Mouse (Mus musculus): Measurements from ENCODE around the gene Fam102b. TPM values are rescaled to one million over a fixed set of nuclear protein-coding genes. Genes with fewer than 3 reads are reported as not detected.
A peak's percentile ranks its signal among the peaks of the same experiment; 100 is the strongest.

Fam102b gene
- polyA plus RNA-seq (2015; fragmentation: Nextera tagmentation; extraction: Ambion mirVana): 24.4 and 34.6 TPM in 2 replicates

DNA sequence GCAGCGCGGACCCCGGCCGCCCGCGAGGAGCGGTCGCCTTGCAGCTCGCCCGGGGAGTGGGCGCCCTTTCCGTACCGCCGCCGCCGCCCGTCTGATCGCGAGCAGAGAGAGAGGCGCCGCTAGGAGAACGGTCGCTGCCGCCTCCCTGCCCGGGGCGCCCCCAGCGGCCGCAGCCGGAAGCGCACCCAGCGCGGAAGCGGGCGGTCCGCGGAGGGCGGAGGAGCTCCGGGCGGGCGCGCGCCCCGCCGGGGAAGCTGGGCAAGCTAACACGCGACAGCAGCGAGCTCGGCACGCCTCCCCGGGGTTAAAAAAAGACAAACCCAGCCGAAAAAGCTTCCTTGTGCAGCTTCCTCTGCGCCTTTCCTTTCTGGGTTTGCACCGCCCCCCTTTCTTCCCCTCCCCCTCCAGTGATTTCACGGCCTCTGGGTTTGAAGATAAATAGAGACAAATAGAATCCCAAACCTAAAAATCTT lies at the start of gene Fam102b:
Gene Fam102b (minus strand): TSS at position 93 of the 473 bp plus-strand sequence.
- H3K9ac ChIP-seq: peak within 1 kb of the TSS; percentile 95
- H3K27me3 ChIP-seq: no peaks in the 10 kb centered on the region
- no peaks in the 10 kb centered on the region for H3K36me3 ChIP-seq
- H3K27ac ChIP-seq (replicated peaks): peak within 1 kb of the TSS; percentile 90
- peaks cover 36% of the 10 kb centered on the region for H3K4me1 ChIP-seq (replicated peaks)
- peak within 1 kb of the TSS; percentile 75 for H3K4me3 ChIP-seq
- ATAC-seq (ENCODE audit: low read depth): peak; percentile 86
- under 1% methylated on average over 37 of the region's 54 CpGs for WGBS
- H3K4me2 ChIP-seq: peak within 1 kb of the TSS; percentile 75
- no peaks in the 10 kb centered on the region for H3K9me3 ChIP-seq

DNA sequence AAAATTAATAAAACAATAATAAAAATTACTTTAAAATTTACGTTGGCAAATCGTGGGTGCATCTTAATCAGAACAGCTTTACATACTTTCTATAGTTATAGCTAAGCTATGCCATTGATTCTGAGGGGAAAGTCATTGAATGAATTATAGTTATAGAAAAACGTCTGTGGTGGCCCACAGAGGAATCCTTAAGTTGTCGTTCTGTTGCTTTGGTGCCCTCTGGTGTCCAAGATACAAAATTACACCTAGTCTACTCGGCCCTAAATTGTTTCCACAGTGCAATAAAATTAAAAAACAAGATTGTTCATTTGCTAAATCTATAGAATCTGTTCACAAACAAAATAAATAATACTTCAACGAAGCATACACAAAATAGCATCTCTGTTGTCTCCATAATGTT lies 35.6 kb upstream of the Fam102b start:
- H3K36me3 ChIP-seq: no peaks in the 10 kb centered on the region
- H3K4me3 ChIP-seq: no peak overlapping the region
- H3K27me3 ChIP-seq: no peaks in the 10 kb centered on the region
- 2% methylated on average over 6 of the region's 6 CpGs for WGBS
- H3K9ac ChIP-seq: no peak overlapping the region
- H3K9me3 ChIP-seq: no peaks in the 10 kb centered on the region
- peak; percentile 32; the same call in 1 of the 2 replicates for ATAC-seq (ENCODE audit: low read depth)
- no peaks in the 10 kb centered on the region for H3K4me1 ChIP-seq (replicated peaks)
- no peak overlapping the region for H3K4me2 ChIP-seq
- H3K27ac ChIP-seq (replicated peaks): no peak overlapping the region

DNA sequence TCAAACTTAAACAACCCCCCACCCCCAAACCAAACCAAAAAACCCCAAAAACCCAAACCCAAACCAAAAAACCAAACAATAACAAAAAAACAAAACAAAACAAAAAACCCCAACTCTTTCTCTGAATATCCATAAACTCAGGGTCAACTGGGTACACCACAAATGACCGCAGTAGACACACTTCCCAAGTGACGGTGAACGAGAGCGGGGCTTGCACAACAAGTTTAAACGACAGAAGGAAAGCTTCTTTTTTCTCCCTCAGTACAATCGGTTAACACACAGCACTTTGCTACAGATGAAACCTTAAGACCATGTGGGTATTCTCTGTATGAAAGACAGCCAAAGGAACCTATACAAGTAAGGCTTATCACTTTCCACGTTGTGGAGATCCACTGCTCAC lies 35.0 kb upstream of the Fam102b start:
- Histone ChIP-seq H3K4me1 (replicated peaks) (no peaks in the 10 kb centered on the region), H3K9me3 (no peaks in the 10 kb centered on the region), H3K4me3 (no peak overlapping the region), H3K27me3 (no peaks in the 10 kb centered on the region), H3K36me3 (no peaks in the 10 kb centered on the region), H3K4me2 (no peak overlapping the region), H3K27ac (replicated peaks) (no peak overlapping the region), H3K9ac (no peak overlapping the region)
- no peak for ATAC-seq (ENCODE audit: low read depth)
- WGBS: 73% methylated on average over 7 of the region's 7 CpGs

DNA sequence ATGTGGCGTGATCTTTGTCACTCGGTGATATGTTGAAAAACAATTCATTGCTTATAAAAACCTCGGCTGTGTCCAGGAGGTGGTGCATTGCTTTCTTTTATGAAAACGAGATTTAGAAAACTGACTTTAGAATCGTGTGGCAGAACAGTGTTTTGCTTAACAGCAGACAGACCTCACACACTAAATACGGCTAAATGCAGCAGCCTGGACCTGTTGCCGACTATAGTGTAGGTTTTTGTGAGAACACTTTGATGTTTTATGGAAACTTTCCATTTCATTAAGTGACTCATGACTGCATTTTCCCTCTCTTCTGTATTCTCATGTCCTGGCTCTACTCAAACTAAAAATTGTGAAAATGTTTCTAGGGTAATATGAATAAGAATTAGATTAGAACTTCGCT lies 32.5 kb upstream of the Fam102b start:
- Histone ChIP-seq H3K4me1 (replicated peaks) (no peaks in the 10 kb centered on the region), H3K4me3 (no peak overlapping the region), H3K36me3 (no peaks in the 10 kb centered on the region), H3K27me3 (no peaks in the 10 kb centered on the region), H3K9ac (no peak overlapping the region), H3K4me2 (no peak overlapping the region), H3K27ac (replicated peaks) (no peak overlapping the region), H3K9me3 (no peaks in the 10 kb centered on the region)
- WGBS: 81% methylated on average over 8 of the region's 8 CpGs
- ATAC-seq (ENCODE audit: low read depth): no peak

- Histone ChIP-seq H3K27ac (replicated peaks) (0 out of 2 replicates have a peak overlapping the region, but pooled peaks have one; percentile 23), H3K36me3 (no peaks in the 10 kb centered on the region), H3K9me3 (no peaks in the 10 kb centered on the region), H3K4me1 (replicated peaks) (peaks cover 19% of the 10 kb centered on the region), H3K4me2 (no peak overlapping the region), H3K4me3 (no peak overlapping the region), H3K27me3 (no peaks in the 10 kb centered on the region), H3K9ac (no peak overlapping the region)
- WGBS: 86% methylated on average over 6 of the region's 6 CpGs
- ATAC-seq (ENCODE audit: low read depth): no peak
Measured at GRCm38 (mm10) chr3:109051946-109052331, 24.5 kb upstream of the Fam102b start.

DNA sequence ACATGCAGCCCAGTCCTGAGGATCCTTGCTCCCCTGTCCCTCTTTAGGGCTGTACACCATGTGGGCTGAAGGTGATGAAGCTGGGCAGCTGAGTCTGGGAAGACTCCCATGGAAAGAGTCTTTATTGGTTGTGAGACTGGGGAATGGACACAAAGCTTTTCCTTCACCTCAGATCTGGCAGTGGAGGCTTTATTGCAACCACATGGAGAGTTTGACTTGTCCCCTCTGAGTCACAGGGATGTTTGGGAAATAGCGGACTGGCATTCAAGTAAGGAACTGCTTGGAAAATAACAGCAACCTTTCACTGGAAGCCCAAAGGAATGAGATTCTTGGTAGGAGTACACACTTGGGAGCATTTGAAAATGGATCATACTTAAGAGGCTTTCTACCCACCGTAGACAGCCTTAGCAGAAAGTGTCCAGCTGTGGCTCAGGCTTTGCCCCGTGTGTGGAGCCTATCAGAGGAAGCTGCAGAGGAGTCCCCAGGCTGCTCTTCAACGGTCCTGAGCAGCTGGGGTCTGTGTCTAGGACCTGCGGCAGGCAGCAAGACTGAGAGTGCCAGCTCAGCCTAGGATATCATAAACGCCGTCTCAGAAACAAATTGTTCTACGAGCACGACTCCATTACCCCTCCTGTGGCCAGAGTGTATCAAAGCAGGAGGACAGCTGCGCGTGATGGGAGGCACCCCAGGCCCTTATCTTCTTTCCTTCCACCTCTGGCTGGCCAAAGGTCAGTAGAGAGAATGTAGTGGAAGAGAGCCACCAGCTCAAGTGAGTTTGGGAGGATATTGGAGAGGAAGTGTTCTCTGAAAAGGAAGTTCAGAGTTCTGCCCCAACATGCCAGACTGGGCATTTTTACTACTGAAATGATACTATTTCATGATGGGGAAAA lies 23.9 kb upstream of the Fam102b start:
- ATAC-seq (ENCODE audit: low read depth): peak; percentile 65; the same call in 1 of the 2 replicates
- Histone ChIP-seq H3K4me2 (no peak overlapping the region), H3K4me1 (replicated peaks) (peaks cover 19% of the 10 kb centered on the region), H3K36me3 (no peaks in the 10 kb centered on the region), H3K9ac (no peak overlapping the region), H3K9me3 (no peaks in the 10 kb centered on the region), H3K27ac (replicated peaks) (peak overlapping the region; percentile 23; the same call in 1 of the 2 replicates), H3K4me3 (no peak overlapping the region), H3K27me3 (no peaks in the 10 kb centered on the region)
- WGBS: 48% methylated on average over 11 of the region's 11 CpGs

- no peaks in the 10 kb centered on the region for H3K9me3 ChIP-seq
- ATAC-seq (ENCODE audit: low read depth): 0 out of 2 replicates have a peak, but pooled peaks have one; percentile 11
- H3K36me3 ChIP-seq: no peaks in the 10 kb centered on the region
- H3K4me1 ChIP-seq (replicated peaks): peaks cover 19% of the 10 kb centered on the region
- no peak overlapping the region for H3K4me2 ChIP-seq
- H3K27me3 ChIP-seq: no peaks in the 10 kb centered on the region
- H3K9ac ChIP-seq: no peak overlapping the region
- 46% methylated on average over 6 of the region's 6 CpGs for WGBS
- no peak overlapping the region for H3K27ac ChIP-seq (replicated peaks)
- no peak overlapping the region for H3K4me3 ChIP-seq
Measured at GRCm38 (mm10) chr3:109047707-109048283, 20.4 kb upstream of the Fam102b start.

DNA sequence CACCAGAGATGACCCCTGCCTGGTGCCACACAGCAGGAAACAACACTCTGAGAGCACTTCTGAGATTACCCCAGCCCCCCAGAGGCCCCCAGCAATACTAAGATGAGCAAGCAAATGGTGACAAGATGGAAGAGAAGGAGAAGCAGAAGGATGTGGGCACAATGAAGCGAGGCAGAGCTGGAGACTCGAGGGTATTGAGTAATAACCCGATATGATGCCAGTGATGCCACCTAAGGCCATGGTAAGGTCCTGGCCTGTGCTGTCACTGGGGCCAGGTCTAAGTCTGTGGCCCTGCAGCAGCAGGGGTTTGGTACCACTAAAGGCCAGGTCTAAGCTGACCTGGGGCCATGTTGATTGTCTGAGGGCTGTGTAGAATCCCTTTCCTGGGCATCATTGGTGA lies 19.0 kb upstream of the Fam102b start:
- no peak overlapping the region for H3K4me3 ChIP-seq
- no peak overlapping the region for H3K9ac ChIP-seq
- H3K9me3 ChIP-seq: no peaks in the 10 kb centered on the region
- no peaks in the 10 kb centered on the region for H3K36me3 ChIP-seq
- no peak overlapping the region for H3K27ac ChIP-seq (replicated peaks)
- no peak for ATAC-seq (ENCODE audit: low read depth)
- H3K4me1 ChIP-seq (replicated peaks): peaks cover 16% of the 10 kb centered on the region
- no peaks in the 10 kb centered on the region for H3K27me3 ChIP-seq
- H3K4me2 ChIP-seq: no peak overlapping the region
- WGBS: 83% methylated on average over 3 of the region's 3 CpGs

DNA sequence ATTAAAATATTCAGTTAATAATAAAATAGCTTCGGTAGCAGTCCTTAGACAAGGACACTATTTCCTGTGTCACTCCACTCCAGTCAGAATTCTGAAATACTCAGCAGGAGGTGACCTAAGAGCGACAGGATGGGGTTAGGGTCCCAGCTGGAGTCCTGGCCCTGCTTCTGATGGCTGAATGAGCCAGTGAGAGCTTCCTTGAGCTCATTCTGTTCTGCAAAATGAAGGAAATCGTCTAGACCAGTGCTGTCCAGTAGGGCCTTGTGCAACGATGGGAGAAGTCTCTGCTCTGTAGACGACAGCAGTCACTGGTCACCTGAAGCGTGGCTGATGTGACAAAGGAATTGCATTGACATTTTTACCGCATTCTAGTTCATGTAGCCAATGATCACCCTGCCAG lies 16.0 kb upstream of the Fam102b start:
- ATAC-seq (ENCODE audit: low read depth): no peak
- Histone ChIP-seq H3K9me3 (no peaks in the 10 kb centered on the region), H3K4me2 (no peak overlapping the region), H3K4me1 (replicated peaks) (peaks cover 3% of the 10 kb centered on the region; the same call in 1 of the 2 replicates), H3K27me3 (no peaks in the 10 kb centered on the region), H3K4me3 (no peak overlapping the region), H3K9ac (no peak overlapping the region), H3K36me3 (no peaks in the 10 kb centered on the region), H3K27ac (replicated peaks) (no peak overlapping the region)
- 63% methylated on average over 7 of the region's 7 CpGs for WGBS

DNA sequence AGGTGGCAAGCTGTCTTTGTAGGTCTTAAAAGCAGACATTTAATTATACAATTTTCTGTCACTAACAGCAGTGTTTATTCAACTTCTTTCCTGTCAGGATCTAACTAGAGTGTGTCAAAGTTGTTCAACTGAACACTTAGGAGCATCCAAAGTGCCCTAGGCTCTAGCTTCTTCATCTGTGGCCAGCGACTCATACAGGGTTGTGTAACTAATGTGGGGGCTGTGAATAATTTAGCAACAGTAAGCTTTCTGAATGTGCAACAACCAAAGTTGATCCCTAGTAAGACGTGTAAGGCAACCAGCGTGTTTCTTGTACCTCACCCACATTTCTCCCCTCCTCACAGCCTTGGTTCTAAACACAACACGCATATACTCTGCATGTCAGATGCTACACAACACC lies 13.5 kb upstream of the Fam102b start:
- no peak overlapping the region for H3K4me3 ChIP-seq
- ATAC-seq (ENCODE audit: low read depth): no peak
- H3K9me3 ChIP-seq: no peaks in the 10 kb centered on the region
- no peaks in the 10 kb centered on the region for H3K36me3 ChIP-seq
- 88% methylated on average over 4 of the region's 4 CpGs for WGBS
- no peak overlapping the region for H3K27ac ChIP-seq (replicated peaks)
- no peak overlapping the region for H3K9ac ChIP-seq
- H3K27me3 ChIP-seq: no peaks in the 10 kb centered on the region
- H3K4me2 ChIP-seq: no peak overlapping the region
- H3K4me1 ChIP-seq (replicated peaks): no peaks in the 10 kb centered on the region

GRCm38 (mm10) chr3:109034411-109034810 lies 7.0 kb upstream of the Fam102b start:
- Histone ChIP-seq H3K9ac (no peak overlapping the region), H3K9me3 (no peaks in the 10 kb centered on the region), H3K27me3 (no peaks in the 10 kb centered on the region), H3K36me3 (no peaks in the 10 kb centered on the region), H3K4me2 (no peak overlapping the region), H3K4me3 (no peak overlapping the region), H3K27ac (replicated peaks) (no peak overlapping the region), H3K4me1 (replicated peaks) (no peaks in the 10 kb centered on the region)
- WGBS: 81% methylated on average over 1 of the region's 1 CpGs
- ATAC-seq (ENCODE audit: low read depth): no peak

GRCm38 (mm10) chr3:109032306-109032705 lies 4.9 kb upstream of the Fam102b start:
- 76% methylated on average over 2 of the region's 2 CpGs for WGBS
- no peak overlapping the region for H3K4me3 ChIP-seq
- no peak for ATAC-seq (ENCODE audit: low read depth)

More at GRCm38 (mm10) chr3:109032306-109032705, 4.9 kb upstream of the Fam102b start:
- no peaks in the 10 kb centered on the region for H3K9me3 ChIP-seq
- H3K4me1 ChIP-seq (replicated peaks): no peaks in the 10 kb centered on the region
- no peak overlapping the region for H3K27ac ChIP-seq (replicated peaks)
- H3K9ac ChIP-seq: no peak overlapping the region
- no peaks in the 10 kb centered on the region for H3K36me3 ChIP-seq
- H3K27me3 ChIP-seq: no peaks in the 10 kb centered on the region
- H3K4me2 ChIP-seq: no peak overlapping the region

Measured in neural tube, embryonic 13.5 days (tissue).